Mouse (Mus musculus): ENCODE measurements around the gene Def8. TPM values are rescaled to one million over a fixed set of nuclear protein-coding genes. Genes with fewer than 3 reads are reported as not detected.

Def8 gene
- polyA plus RNA-seq (2014; fragmentation: Nextera tagmentation; extraction: Ambion mirVana), result 32.2 and 36.1 TPM in 2 replicates

DNA sequence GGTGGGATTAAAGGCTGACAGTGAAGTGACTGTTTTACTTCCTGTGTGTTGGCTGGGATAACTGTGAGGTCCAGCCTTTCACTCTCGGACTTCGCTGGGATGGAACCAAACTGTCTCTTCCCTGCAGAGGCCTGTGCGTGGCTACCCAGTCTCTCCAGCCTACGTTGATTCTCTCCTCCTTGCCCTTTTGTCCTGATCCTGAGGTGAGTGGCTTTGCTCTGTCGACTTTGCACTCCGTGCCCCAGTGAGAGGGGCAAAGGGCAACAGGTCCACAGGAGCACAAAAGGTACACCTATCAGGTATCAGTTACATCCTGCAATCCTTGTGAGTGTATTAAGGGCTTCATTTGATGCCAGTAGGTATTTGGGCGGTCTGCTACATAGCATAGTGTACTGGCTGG lies at the start of gene Def8:
Gene Def8 (plus strand): TSS at position 87 of the 400 bp plus-strand sequence.
- no peak for ATAC-seq (replicated peaks; ENCODE audit: insufficient number of reproducible peaks, low FRiP score, low TSS enrichment)
- H3K4me3 ChIP-seq (ENCODE audit: low read depth, low read length), result peak within 1 kb of the TSS; percentile 33
- H3K9me3 ChIP-seq (replicated peaks; ENCODE audit: control insufficient read depth, low read length), result peaks cover 16% of the 10 kb centered on the region

DNA sequence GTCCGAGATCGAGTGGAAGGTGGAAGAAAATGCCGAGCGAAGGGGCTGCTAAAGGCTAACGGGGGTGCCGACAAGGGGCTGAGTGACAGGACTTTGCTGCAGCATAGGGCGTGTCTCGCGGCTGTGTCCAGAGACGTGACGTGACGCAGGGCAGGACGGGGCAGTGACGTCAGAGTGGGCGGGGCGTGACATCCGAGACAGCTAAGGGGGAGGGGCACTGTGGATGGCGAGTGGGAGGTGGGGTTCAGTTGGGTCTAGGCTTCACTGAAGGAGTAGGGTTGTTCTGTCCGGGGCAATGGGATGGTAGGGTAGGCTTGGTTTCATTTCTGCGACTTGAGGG lies 49.1 kb upstream of the Def8 start:
- WGBS (ENCODE audit: insufficient replicate concordance), result under 1% methylated on average over 19 of the region's 20 CpGs
- Histone ChIP-seq H3K4me2 (peak overlapping the region; percentile 90), H3K27ac (ENCODE audit: low read depth, low read length) (peak overlapping the region; percentile 95), H3K9me3 (replicated peaks; ENCODE audit: control insufficient read depth, low read length) (no peaks in the 10 kb centered on the region), H3K36me3 (ENCODE audit: control insufficient read depth, insufficient read depth, low read length) (peaks cover 3% of the 10 kb centered on the region; the same call in 1 of the 2 replicates), H3K4me3 (ENCODE audit: low read depth, low read length) (peak overlapping the region; percentile 64), H3K4me1 (ENCODE audit: control insufficient read depth, insufficient read depth, low read length) (peaks cover 15% of the 10 kb centered on the region), H3K9ac (ENCODE audit: low read depth, low read length) (peak overlapping the region; percentile 78), H3K27me3 (ENCODE audit: control insufficient read depth, insufficient read depth, low read length) (no peaks in the 10 kb centered on the region)
- ATAC-seq (replicated peaks; ENCODE audit: insufficient number of reproducible peaks, low FRiP score, low TSS enrichment), result peak; percentile 85

More for the DNA sequence above, at the start of gene Def8:
- whole genome bisulfite sequencing (ENCODE audit: insufficient replicate concordance), result 74% methylated on average over 7 of the region's 7 CpGs
- peak within 1 kb of the TSS; percentile 61 for H3K4me2 ChIP-seq
- peak within 1 kb of the TSS; percentile 3; the same call in 1 of the 2 replicates for H3K9ac ChIP-seq (ENCODE audit: low read depth, low read length)
- H3K4me1 ChIP-seq (ENCODE audit: control insufficient read depth, insufficient read depth, low read length), result no peaks in the 10 kb centered on the region
- H3K36me3 ChIP-seq (ENCODE audit: control insufficient read depth, insufficient read depth, low read length), result no peaks in the 10 kb centered on the region
- no peak within 1 kb of the TSS for H3K27ac ChIP-seq (ENCODE audit: low read depth, low read length)
- no peaks in the 10 kb centered on the region for H3K27me3 ChIP-seq (ENCODE audit: control insufficient read depth, insufficient read depth, low read length)

DNA sequence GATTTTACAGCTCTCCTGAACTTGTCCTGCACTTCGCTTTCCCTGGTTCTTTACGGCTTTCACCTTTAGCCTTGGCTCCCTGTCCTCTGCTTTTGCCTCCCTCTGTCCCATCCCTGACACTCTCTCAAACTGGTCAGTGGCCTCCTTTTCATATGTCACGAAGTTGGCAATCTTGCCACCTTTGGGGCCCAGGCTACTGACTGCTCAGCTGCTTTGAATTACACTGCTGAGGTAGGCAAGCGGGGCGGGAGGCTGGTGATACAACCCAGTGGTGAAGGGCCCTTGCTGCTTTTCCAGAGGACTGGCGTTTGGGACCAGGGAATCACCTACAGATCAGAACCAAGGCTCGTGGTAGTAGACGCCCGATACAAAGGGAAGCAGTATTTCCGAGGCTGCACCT lies 47.6 kb upstream of the Def8 start:
- ATAC-seq (replicated peaks; ENCODE audit: insufficient number of reproducible peaks, low FRiP score, low TSS enrichment), result no peak
- Histone ChIP-seq H3K4me1 (ENCODE audit: control insufficient read depth, insufficient read depth, low read length) (peaks cover 15% of the 10 kb centered on the region), H3K36me3 (ENCODE audit: control insufficient read depth, insufficient read depth, low read length) (peaks cover 3% of the 10 kb centered on the region; the same call in 1 of the 2 replicates), H3K27me3 (ENCODE audit: control insufficient read depth, insufficient read depth, low read length) (no peaks in the 10 kb centered on the region), H3K27ac (ENCODE audit: low read depth, low read length) (no peak overlapping the region), H3K9me3 (replicated peaks; ENCODE audit: control insufficient read depth, low read length) (no peaks in the 10 kb centered on the region), H3K4me2 (no peak overlapping the region), H3K9ac (ENCODE audit: low read depth, low read length) (no peak overlapping the region), H3K4me3 (ENCODE audit: low read depth, low read length) (no peak overlapping the region)
- 85% methylated on average over 10 of the region's 10 CpGs for WGBS (ENCODE audit: insufficient replicate concordance)

DNA sequence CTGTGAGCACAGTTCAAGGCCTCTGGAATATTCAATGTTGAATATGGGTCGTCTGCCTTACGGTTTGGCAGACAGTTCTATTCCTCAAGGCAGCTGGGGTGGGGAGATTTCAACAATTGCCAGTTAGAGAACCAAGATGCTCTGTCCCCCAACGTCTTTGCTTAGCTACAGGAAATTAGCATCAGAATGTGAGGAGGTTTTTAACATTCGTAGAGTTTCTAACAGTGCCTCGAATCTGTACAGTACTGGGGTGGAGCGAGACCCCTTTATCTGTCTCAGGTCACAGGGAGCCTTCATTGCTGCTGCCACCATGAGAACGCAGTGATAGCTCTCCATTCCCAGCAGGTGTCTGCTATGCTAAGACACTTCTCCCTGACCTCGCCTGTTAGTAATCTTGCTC lies 47.2 kb upstream of the Def8 start:
- Histone ChIP-seq H3K4me2 (no peak overlapping the region), H3K4me3 (ENCODE audit: low read depth, low read length) (no peak overlapping the region), H3K27ac (ENCODE audit: low read depth, low read length) (no peak overlapping the region), H3K9me3 (replicated peaks; ENCODE audit: control insufficient read depth, low read length) (no peaks in the 10 kb centered on the region), H3K9ac (ENCODE audit: low read depth, low read length) (no peak overlapping the region), H3K4me1 (ENCODE audit: control insufficient read depth, insufficient read depth, low read length) (peaks cover 15% of the 10 kb centered on the region), H3K27me3 (ENCODE audit: control insufficient read depth, insufficient read depth, low read length) (no peaks in the 10 kb centered on the region), H3K36me3 (ENCODE audit: control insufficient read depth, insufficient read depth, low read length) (peaks cover 3% of the 10 kb centered on the region; the same call in 1 of the 2 replicates)
- 73% methylated on average over 8 of the region's 8 CpGs for WGBS (ENCODE audit: insufficient replicate concordance)
- ATAC-seq (replicated peaks; ENCODE audit: insufficient number of reproducible peaks, low FRiP score, low TSS enrichment), result no peak

DNA sequence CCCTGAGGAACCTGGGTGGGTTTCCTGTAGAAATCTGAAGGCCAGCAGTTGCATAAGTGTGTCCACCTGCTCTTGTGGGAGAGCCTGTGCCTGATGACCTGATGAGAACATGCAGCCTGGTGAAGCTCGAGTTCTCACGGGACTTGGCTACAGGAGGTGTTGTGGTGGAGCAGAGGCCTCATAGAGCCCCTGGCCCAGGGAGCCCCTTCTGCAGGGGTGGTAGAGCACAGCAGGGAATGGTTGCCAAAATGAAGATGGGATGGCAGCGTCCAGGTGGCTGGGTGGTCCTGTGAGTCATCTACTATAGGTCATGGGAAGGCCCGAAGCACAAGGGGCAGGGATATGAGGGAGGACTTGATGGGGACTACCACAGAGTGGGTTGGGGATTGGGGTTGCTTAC lies 41.6 kb upstream of the Def8 start:
- peaks cover 29% of the 10 kb centered on the region for H3K36me3 ChIP-seq (ENCODE audit: control insufficient read depth, insufficient read depth, low read length)
- no peaks in the 10 kb centered on the region for H3K4me1 ChIP-seq (ENCODE audit: control insufficient read depth, insufficient read depth, low read length)
- no peak overlapping the region for H3K4me2 ChIP-seq
- no peak overlapping the region for H3K4me3 ChIP-seq (ENCODE audit: low read depth, low read length)
- H3K9ac ChIP-seq (ENCODE audit: low read depth, low read length), result no peak overlapping the region
- no peak for ATAC-seq (replicated peaks; ENCODE audit: insufficient number of reproducible peaks, low FRiP score, low TSS enrichment)
- H3K9me3 ChIP-seq (replicated peaks; ENCODE audit: control insufficient read depth, low read length), result no peaks in the 10 kb centered on the region
- no peak overlapping the region for H3K27ac ChIP-seq (ENCODE audit: low read depth, low read length)
- H3K27me3 ChIP-seq (ENCODE audit: control insufficient read depth, insufficient read depth, low read length), result no peaks in the 10 kb centered on the region
- 97% methylated on average over 4 of the region's 4 CpGs for WGBS (ENCODE audit: insufficient replicate concordance)

DNA sequence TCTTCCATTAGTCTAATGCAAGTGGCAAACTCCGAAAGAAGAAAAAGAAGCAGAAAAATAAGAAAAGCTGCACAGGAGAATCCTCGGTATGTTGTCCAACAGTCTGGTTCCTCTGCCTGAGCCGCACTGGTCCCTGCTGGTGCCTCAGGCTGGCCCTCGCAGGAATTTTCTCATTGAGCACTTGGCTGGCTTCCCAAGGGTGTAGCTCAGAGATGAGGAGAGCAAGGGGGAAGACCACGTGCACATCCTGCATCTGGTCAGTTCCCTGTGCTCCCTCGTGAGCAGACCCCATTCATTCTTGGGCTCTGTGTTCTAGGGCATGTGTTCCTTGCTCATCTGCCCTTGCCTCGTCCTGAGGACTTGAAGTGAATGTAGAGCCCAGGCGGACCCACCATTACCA lies 40.8 kb upstream of the Def8 start:
- H3K4me2 ChIP-seq, result no peak overlapping the region
- no peaks in the 10 kb centered on the region for H3K9me3 ChIP-seq (replicated peaks; ENCODE audit: control insufficient read depth, low read length)
- no peak overlapping the region for H3K4me3 ChIP-seq (ENCODE audit: low read depth, low read length)
- WGBS (ENCODE audit: insufficient replicate concordance), result 86% methylated on average over 8 of the region's 8 CpGs
- no peaks in the 10 kb centered on the region for H3K27me3 ChIP-seq (ENCODE audit: control insufficient read depth, insufficient read depth, low read length)
- H3K9ac ChIP-seq (ENCODE audit: low read depth, low read length), result no peak overlapping the region
- no peak for ATAC-seq (replicated peaks; ENCODE audit: insufficient number of reproducible peaks, low FRiP score, low TSS enrichment)
- no peaks in the 10 kb centered on the region for H3K4me1 ChIP-seq (ENCODE audit: control insufficient read depth, insufficient read depth, low read length)
- H3K27ac ChIP-seq (ENCODE audit: low read depth, low read length), result no peak overlapping the region
- peaks cover 29% of the 10 kb centered on the region for H3K36me3 ChIP-seq (ENCODE audit: control insufficient read depth, insufficient read depth, low read length)

DNA sequence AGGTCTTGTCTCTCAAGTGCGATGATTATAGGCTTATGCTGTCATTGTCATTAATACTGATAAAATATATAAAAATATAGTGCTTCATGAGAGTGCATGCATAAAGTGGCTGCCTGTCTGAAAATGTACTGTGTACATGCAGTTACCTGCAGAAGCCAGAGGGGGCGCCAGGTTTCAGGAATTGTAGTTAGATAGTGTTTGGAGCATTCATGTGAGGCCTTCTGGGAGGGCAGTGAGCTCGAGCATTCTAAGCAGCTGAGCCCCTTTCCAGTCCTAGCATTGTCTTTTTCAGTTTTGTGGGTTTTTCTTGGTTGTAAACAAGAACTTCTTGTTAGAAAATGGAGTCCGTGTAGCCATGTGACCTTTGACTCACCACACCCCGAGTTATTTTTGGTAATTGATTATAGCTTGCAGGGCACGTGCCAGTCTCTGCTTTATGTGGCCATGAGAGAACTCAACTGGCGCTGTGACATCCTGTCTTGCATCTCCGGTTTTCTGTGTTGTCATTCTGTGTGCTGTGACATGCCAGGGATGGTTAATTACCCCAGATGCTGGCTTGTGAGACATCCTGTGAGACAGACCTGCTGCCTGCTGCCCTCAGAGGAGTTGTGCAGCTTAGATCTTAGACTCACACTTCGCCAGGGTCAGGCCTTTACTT lies 38.3 kb upstream of the Def8 start:
- Histone ChIP-seq H3K27ac (ENCODE audit: low read depth, low read length) (no peak overlapping the region), H3K4me1 (ENCODE audit: control insufficient read depth, insufficient read depth, low read length) (no peaks in the 10 kb centered on the region), H3K27me3 (ENCODE audit: control insufficient read depth, insufficient read depth, low read length) (no peaks in the 10 kb centered on the region), H3K9me3 (replicated peaks; ENCODE audit: control insufficient read depth, low read length) (no peaks in the 10 kb centered on the region), H3K4me3 (ENCODE audit: low read depth, low read length) (no peak overlapping the region), H3K4me2 (no peak overlapping the region), H3K9ac (ENCODE audit: low read depth, low read length) (no peak overlapping the region), H3K36me3 (ENCODE audit: control insufficient read depth, insufficient read depth, low read length) (peaks cover 38% of the 10 kb centered on the region)
- ATAC-seq (replicated peaks; ENCODE audit: insufficient number of reproducible peaks, low FRiP score, low TSS enrichment), result no peak
- WGBS (ENCODE audit: insufficient replicate concordance), result 69% methylated on average over 9 of the region's 9 CpGs

DNA sequence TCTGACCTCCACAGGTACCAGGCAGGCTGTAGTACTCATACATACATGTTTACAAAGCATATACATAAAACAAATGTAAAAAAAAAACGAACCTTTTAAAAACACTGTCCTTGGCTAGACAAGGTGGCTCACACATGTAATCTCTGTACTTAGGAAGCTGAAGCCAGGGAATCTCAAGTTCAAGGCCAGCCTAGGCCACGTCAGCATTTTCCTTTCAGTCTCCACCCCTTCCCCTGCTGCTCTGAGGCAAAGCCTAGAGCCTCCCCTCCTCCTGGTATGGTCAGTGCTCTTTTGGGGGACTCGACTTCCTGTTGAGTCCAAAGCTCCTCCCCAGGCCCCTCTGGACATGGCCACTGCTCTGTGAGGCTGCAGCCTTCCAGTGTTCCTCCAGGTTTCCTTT lies 36.3 kb upstream of the Def8 start:
- WGBS (ENCODE audit: insufficient replicate concordance), result 88% methylated on average over 3 of the region's 3 CpGs
- Histone ChIP-seq H3K9ac (ENCODE audit: low read depth, low read length) (no peak overlapping the region), H3K9me3 (replicated peaks; ENCODE audit: control insufficient read depth, low read length) (no peaks in the 10 kb centered on the region), H3K36me3 (ENCODE audit: control insufficient read depth, insufficient read depth, low read length) (peaks cover 46% of the 10 kb centered on the region), H3K4me1 (ENCODE audit: control insufficient read depth, insufficient read depth, low read length) (no peaks in the 10 kb centered on the region), H3K27ac (ENCODE audit: low read depth, low read length) (no peak overlapping the region), H3K4me2 (no peak overlapping the region), H3K4me3 (ENCODE audit: low read depth, low read length) (no peak overlapping the region), H3K27me3 (ENCODE audit: control insufficient read depth, insufficient read depth, low read length) (no peaks in the 10 kb centered on the region)
- no peak for ATAC-seq (replicated peaks; ENCODE audit: insufficient number of reproducible peaks, low FRiP score, low TSS enrichment)

DNA sequence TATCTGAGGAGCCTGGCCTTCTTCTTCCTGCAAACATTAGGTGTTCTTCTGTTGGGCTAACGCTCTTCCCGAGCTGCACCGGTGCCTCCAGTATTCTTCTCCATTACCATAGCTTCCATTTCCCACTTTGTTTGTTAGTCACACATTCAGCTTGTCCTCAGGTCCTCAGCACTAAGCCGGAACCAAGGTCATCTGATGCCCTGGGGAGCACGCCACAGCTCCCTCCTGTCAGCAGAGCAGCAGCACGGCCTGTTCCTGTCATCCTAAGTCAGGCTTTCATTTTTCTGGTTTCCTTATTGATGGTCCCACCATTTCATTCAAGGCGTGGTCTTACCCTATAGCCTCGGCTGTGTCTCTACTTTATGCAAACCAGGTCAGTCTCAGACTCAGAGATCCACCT lies 35.5 kb upstream of the Def8 start:
- H3K36me3 ChIP-seq (ENCODE audit: control insufficient read depth, insufficient read depth, low read length), result peaks cover 43% of the 10 kb centered on the region
- no peak overlapping the region for H3K4me2 ChIP-seq
- ATAC-seq (replicated peaks; ENCODE audit: insufficient number of reproducible peaks, low FRiP score, low TSS enrichment), result no peak
- WGBS (ENCODE audit: insufficient replicate concordance), result 78% methylated on average over 8 of the region's 8 CpGs
- no peaks in the 10 kb centered on the region for H3K4me1 ChIP-seq (ENCODE audit: control insufficient read depth, insufficient read depth, low read length)
- no peak overlapping the region for H3K9ac ChIP-seq (ENCODE audit: low read depth, low read length)
- no peak overlapping the region for H3K4me3 ChIP-seq (ENCODE audit: low read depth, low read length)
- no peaks in the 10 kb centered on the region for H3K27me3 ChIP-seq (ENCODE audit: control insufficient read depth, insufficient read depth, low read length)
- H3K27ac ChIP-seq (ENCODE audit: low read depth, low read length), result no peak overlapping the region
- no peaks in the 10 kb centered on the region for H3K9me3 ChIP-seq (replicated peaks; ENCODE audit: control insufficient read depth, low read length)

Data from heart, embryonic 11.5 days (tissue).